Mouse (Mus musculus) layer of hippocampus, adult 18-20 months (tissue): Measurements from ENCODE around the gene Zfp618. TPM values are rescaled to one million over a fixed set of nuclear protein-coding genes. Genes with fewer than 3 reads are reported as not detected.

Experiments used
- DNase-seq, 2 experiments: peaks; one replicate each; pipeline ENCODE4 v3.0.0; 2022; ENCODE audit warnings: low spot score in 2 of 2
- total RNA-seq, 2 experiments: library from RNA; stranded (reverse); gene quantifications; 2 replicates each; pipeline ENCODE4 v1.2.3; 2021

Zfp618 gene
- total RNA-seq, 2 experiments from 2014 or later, result 2.6 to 2.9 TPM

DNA sequence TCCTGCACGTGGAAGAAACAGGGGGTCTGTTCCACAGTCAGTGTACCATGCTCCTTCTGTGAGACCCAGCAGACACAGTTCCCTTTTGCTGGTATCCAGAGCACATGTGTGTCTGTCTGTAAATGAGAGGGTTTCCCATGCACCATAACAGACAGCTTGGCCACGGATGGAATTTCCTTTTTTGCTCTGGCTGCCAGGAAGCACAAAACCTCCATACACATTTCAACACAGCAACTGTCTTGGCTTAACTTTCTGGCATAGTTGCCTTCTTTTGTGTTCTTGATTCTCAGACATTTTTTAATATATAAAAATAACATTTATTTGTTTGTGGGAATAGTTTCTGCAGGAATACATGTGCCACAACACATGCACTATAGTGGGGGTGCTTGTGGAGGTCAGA is 190.2 kb downstream of the Zfp618 start:
- no peak for DNase-seq

- no peak for DNase-seq
Observed at GRCm38 (mm10) chr4:63156726-63157634, 191.6 kb downstream of the Zfp618 start.

DNA sequence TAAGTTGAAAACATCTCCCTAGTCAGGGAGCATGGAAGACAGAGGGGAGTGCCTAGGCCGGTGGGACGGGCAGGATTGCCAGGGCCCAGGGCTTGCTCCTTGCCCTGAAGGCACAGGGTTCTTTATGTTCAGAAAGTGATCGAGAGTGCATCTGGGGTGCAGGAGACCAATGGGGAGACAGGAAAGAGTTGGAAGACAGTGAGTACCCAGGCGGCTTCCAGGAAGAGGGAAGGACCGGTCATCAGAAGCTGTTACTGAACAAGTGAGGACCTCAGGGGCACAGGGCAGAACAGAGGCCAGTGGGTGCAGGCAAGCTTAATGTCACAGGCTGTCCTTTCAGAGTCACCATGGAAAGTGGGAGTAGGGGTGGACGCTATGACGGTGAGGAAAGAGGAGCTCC is 192.8 kb downstream of the Zfp618 start:
- no peak for DNase-seq

DNA sequence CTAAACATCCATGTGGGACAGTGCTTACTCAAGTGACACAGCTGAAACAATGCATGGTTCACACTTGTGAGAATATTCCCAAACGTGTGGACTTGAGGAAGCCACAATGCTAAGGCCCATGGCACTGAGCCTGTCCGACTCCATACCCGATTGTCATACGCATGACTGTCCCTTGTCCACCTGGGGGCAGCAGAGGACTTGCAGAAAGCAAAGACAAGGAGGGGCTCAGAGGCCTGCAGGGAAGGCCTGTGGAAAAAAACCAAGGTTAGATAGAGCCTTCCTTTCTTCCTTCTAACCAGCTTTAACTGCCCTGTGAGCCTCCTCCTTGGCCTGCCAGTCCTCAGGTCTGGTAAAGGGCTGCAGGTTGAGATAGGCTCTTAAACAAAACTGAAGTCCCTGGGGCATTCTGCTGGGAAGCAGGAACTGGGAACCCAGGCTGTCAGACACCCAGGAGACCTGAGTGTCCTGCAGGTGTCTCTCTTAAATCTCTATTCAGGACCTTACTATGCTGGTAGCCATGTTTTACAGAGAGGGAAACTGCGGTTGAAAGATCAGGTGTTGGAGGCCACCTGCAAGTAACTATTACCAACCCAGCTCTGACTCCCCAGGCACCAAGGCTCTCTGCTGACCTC is 193.7 kb downstream of the Zfp618 start:
- peak; percentile 70 to 87 for DNase-seq

DNA sequence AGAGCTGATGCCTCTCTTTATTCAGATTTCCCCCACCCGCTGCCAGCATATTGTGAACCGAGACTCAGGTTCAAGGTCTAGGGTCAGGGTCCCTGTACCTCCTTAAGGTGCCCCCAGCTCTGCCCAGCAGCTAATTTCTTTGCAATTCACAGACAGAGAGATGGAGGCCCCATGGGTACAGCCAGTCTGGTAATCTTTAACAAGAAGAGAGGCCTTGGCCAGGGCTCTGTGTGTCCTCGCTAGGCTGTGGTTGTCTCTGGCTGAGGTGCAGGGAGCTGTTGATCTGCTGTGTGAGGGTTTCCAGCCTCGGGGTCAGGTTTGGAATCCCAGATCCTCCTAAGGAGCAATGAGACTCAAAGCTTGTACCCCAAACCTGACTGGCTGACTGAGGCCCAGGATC is 200.3 kb downstream of the Zfp618 start:
- DNase-seq, result no peak

GRCm38 (mm10) chr4:63166323-63166722 is 200.9 kb downstream of the Zfp618 start:
- no peak for DNase-seq

DNA sequence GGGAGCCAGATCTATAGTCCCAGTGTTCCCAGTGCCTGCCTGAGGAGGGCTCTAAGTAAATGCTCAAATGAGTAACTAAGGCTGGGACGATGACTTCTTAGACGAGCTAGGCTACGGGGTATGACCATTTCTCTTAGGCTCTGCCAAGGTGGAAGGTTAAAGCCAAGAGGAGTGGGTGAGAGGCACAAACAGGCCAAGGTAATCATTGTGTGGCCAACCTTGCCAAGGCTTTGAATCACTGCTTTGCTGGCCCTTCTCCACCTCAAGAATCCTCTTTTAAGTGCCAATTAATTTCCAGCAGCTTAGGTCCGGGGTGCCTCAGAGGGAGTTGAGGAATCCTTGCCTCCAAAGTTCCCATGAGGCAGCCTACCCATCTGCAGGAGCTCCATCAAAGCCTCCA is 204.7 kb downstream of the Zfp618 start:
- no peak for DNase-seq

GRCm38 (mm10) chr4:63171122-63171521 is 205.7 kb downstream of the Zfp618 start:
- DNase-seq, result no peak

DNA sequence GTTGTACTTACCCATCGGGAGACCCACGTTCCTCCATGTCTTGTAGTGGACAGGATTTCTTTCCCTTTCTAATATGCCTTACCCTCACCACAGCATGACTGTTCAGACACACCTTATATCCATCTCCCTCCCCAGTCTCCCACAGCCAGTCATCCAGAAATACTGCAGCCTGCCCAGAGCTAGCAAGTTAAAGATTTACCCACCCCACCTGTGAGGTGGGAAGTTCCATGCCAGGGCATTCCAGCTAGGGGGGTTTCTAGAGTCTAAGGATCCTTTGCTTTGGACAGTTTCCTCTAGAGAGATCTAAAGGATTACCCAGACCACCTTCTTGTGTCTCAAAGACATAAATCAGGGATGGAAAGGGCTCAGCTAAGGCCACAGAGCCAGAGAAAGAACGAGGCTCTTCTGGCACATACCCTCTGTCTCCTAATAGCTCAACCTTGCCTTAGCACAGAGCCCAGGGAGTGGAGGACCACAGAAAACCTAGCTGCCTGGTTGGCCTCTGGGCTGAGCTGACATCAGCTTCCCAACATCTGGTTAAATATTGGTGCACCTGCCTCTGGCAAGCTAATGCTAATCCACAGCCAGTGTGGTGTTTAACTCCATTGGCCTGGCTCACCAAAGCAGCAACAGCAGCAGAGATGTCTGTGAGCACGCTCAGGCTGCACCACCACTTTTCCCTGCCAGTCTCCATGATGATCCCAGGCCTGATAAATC is 206.8 kb downstream of the Zfp618 start, which contains the start of gene Kif12:
Gene Kif12 (minus strand): TSS at position 163 of the 717 bp plus-strand sequence.
- no peak for DNase-seq

GRCm38 (mm10) chr4:63181556-63181955 is 216.2 kb downstream of the Zfp618 start:
- peak in 1 of 2 experiments; percentile 63 for DNase-seq

DNA sequence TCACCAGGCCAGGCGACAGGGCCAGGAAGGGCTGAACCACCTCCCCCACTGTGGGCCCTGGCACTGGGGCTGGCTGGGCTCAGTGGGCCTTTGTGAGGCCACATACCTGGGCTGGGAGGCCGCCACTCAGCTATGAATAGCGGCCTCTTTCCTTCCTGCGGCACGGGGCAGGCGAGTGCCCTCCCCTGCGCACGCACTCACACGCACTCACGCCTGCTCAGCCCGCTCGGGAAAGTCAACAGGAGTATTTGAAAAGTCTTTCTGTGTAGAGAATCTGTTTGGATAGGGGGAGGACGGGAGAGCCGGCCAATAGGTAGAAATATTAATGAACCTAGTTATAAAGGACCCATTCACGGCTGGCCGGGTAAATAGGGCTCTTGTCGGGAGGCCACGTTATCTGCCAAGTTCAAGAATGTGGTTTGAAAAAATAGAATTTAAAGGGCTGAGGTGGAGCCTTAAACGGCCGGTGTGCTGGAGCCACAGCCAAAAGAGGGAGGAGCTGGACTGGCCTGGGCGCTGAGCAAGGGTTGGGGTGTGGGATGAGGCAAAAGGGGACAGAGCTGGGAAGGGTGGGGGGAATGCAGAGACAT is 221.0 kb downstream of the Zfp618 start:
- no peak for DNase-seq

Other genes with a start within 250 kb of the Zfp618 start
- not detected for gene Ambp, start 189.2 kb downstream of the Zfp618 start, total RNA-seq
- not detected for gene Kif12, start 206.6 kb downstream of the Zfp618 start, total RNA-seq
- gene Col27a1, start 248.4 kb downstream of the Zfp618 start, total RNA-seq, result 1 to 10 TPM; 4.0 to 4.5 TPM